Mouse (Mus musculus) liver, adult 2 months (tissue): ENCODE measurements at regions not wholly inside any gene's neighbourhood (a gene's known extent, or its start where the extent isn't known, plus 50 kb on each side); places are given as distances from the start of the nearest gene placed in this dataset.

ENCODE experiments used
- CTCF ChIP-seq: fragments of 200-500 bp; IDR thresholded peaks from 2 replicates; pipeline ENCODE4 v1.5.1; 2011; ENCODE audit warnings: low read depth, low read length, control low read depth
- POLR2A ChIP-seq: fragments of 200-500 bp; IDR thresholded peaks from 2 replicates; pipeline ENCODE4 v1.6.1; 2011; ENCODE audit warnings: low read length, control low read depth; ENCODE audit not compliant: insufficient read depth; ENCODE audit errors: extremely low read depth

- TF ChIP-seq CTCF (no peak), POLR2A (no peak)
These were observed 1447.4 kb downstream of the Slc22a22 start for GRCm38 (mm10) chr15:56030007-56030406.
